Mouse (Mus musculus) forebrain, embryonic 12.5 days (tissue): ENCODE measurements at regions not wholly inside any gene's neighbourhood (a gene's known extent, or its start where the extent isn't known, plus 50 kb on each side); places are given as distances from the start of the nearest gene placed in this dataset.
A peak's percentile ranks its signal among the peaks of the same experiment; 100 is the strongest.

Experiments
- ATAC-seq: fragments of 200-750 bp; cut with Nextera tagmentation; 2 replicates; pipeline ENCODE4 v1.8.0; 2017; ENCODE audit warnings: moderate TSS enrichment; ENCODE audit not compliant: low FRiP score
- H3K27ac ChIP-seq: fragments of 300-500 bp; sonication (generic); 2 replicates; pipeline ENCODE4 v1.5.1; 2016; ENCODE audit warnings: mild to moderate bottlenecking
- H3K27me3 ChIP-seq: fragments of 300-500 bp; sonication (generic); 2 replicates; pipeline ENCODE4 v1.6.1; 2016; ENCODE audit warnings: mild to moderate bottlenecking
- H3K36me3 ChIP-seq: fragments of 300-500 bp; sonication (generic); replicated peaks from 2 replicates; pipeline ENCODE4 v1.6.1; 2016; ENCODE audit warnings: mild to moderate bottlenecking
- H3K4me1 ChIP-seq: fragments of 300-500 bp; sonication (generic); 2 replicates; pipeline ENCODE4 v1.6.1; 2016
- H3K4me2 ChIP-seq: fragments of 300-500 bp; sonication (generic); 2 replicates; pipeline ENCODE4 v1.6.1; 2016; ENCODE audit warnings: mild to moderate bottlenecking, moderate library complexity
- H3K4me3 ChIP-seq: fragments of 300-500 bp; sonication (generic); replicated peaks from 2 replicates; pipeline ENCODE4 v1.5.1; 2016; ENCODE audit warnings: mild to moderate bottlenecking
- H3K9ac ChIP-seq: fragments of 300-500 bp; sonication (generic); 2 replicates; pipeline ENCODE4 v1.6.1; 2016; ENCODE audit warnings: mild to moderate bottlenecking
- H3K9me3 ChIP-seq: fragments of 300-500 bp; sonication (generic); 2 replicates; pipeline ENCODE4 v1.6.1; 2016
- WGBS: fragments of 180-500 bp; shearing (Covaris S2); methylation state at CpG from one replicate; pipeline ENCODE4 v1.1.7; 2016; 5-methylcytosine and 5-hydroxymethylcytosine counted together

DNA sequence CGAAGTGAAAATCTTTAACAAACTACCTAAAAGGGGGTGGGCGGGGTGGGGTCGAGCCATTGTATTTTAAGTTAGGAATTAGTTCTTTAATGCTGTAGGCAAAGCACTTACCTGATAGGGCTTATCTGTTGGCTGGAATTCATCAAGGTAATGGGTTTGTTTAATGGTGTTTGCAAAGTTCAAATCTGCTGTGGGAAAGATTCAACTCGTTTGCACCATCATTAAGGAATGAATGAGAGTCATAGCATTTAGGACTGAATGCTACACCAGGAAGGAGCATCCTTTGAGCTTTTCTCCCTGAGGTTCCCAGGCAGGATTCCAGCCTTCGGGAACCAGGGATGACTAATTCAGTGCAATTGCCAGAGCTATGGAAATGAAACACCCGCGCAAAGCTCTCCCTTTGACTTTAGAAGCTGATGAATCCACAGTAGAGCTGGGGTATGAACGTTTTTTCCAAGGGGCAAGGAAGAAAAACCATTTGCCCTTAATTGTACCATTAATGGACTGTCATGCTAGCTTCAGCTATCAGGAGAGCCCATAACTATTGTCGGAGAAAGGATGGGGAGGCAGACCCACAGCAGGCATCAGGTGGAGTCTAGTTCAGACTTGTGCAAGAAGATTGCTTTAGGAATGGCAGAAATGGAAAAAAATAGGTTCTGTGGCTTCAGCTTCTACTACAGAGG, 57.3 kb upstream of the Cpm start:
- Histone ChIP-seq H3K27ac (no peak overlapping the region), H3K36me3 (no peaks in the 10 kb centered on the region), H3K9ac (peak overlapping the region; percentile 45; the same call in 1 of the 2 replicates), H3K9me3 (no peaks in the 10 kb centered on the region), H3K4me2 (peak overlapping the region; percentile 73), H3K27me3 (peaks cover 30% of the 10 kb centered on the region), H3K4me3 (peak overlapping the region; percentile 40), H3K4me1 (peaks cover 20% of the 10 kb centered on the region)
- WGBS, result 10% methylated on average over 9 of the region's 9 CpGs
- no peak for ATAC-seq

GRCm38 (mm10) chr10:117570971-117571861, 58.1 kb upstream of the Cpm start:
- H3K36me3 ChIP-seq, result no peaks in the 10 kb centered on the region
- H3K4me2 ChIP-seq, result peak overlapping the region; percentile 73
- under 1% methylated on average over 27 of the region's 27 CpGs for WGBS
- peaks cover 30% of the 10 kb centered on the region for H3K27me3 ChIP-seq
- peak overlapping the region; percentile 45 for H3K9ac ChIP-seq
- ATAC-seq, result no peak
- no peak overlapping the region for H3K27ac ChIP-seq
- peaks cover 20% of the 10 kb centered on the region for H3K4me1 ChIP-seq
- H3K4me3 ChIP-seq, result peak overlapping the region; percentile 40
- no peaks in the 10 kb centered on the region for H3K9me3 ChIP-seq

DNA sequence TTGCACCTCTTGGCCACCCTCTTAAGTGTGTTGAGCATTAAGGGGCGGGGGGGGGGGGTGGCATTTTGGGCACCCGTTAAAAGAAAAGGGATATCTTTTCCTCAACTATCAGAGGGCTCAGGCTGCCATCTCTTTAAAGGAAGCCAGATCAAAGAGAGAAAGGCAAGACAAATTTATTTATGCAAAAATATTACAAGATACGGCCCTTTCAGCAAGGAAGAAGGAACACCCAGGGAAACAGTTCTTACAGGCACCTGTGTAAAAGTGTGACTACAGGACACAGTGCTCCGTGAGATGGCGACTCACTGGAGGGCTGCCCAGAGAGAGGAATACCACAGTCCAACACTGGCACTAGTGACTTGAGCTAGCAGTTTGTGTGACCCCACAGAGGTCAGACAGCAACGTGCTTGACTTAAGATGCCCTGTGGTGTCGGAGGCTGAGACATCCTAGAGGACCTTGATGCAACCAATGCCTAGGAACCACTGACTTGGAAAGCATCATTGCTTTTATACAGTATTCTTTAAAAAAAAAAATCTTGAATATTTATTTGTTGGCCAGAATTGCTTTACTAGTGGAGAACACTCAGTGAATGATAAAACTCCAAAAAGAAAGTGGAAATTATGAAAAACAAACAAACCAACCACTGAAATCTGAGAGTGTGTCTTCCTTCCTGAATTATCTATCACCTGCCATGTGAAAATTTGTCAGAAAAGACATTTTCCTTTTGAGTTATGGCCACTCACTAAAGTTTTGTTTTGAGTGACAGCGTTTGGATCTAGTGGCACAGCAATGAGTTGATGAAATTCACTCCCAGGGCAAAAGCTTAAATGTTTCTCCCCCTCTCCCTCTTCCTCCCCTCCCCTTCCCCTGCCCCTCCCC, 59.0 kb upstream of the Cpm start:
- no peak for ATAC-seq
- peak overlapping the region; percentile 73 for H3K4me2 ChIP-seq
- H3K27me3 ChIP-seq, result peaks cover 30% of the 10 kb centered on the region
- H3K4me1 ChIP-seq, result peaks cover 20% of the 10 kb centered on the region
- H3K4me3 ChIP-seq, result peak overlapping the region; percentile 40; the same call in 1 of the 2 replicates
- 60% methylated on average over 8 of the region's 8 CpGs for WGBS
- no peaks in the 10 kb centered on the region for H3K36me3 ChIP-seq
- no peak overlapping the region for H3K27ac ChIP-seq
- H3K9me3 ChIP-seq, result no peaks in the 10 kb centered on the region
- H3K9ac ChIP-seq, result 0 out of 2 replicates have a peak overlapping the region, but pooled peaks have one; percentile 45

DNA sequence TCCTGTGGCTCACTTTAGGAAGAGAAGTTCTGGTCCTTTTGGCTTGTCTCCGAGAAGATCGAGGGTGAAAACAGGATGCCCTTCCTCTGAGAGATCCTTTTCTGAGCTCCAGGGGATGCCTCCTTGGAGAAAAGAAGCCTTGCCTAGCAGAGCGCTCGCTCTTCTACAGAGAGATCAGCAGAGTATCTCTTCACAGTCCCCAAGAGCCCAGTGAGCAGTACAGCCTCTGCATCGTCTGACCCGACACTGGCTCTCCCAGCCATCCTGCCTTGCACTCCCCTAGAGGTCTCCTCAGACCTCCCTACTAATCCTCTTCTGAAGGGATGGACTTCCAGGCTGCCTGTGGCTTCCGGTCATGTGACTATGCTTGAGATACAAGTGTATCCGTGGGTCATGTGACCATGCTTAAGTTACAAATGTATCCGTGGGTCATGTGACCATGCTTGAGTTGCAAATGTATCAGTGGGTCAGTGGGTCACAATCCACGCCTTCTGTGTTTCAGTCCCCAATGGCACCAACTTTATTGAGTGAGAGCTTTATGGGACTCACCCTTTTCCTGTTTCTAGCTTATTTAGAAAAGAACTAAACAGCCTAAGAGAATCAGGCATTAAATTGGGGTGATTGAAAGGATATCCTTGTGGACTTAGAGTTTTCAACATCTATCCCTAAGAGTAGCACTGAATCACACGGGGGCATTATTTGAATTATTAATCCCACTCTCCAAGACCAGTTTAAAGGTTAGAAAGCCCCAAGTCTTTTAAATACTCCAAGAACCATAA, 59.8 kb upstream of the Cpm start:
- H3K4me1 ChIP-seq, result peaks cover 20% of the 10 kb centered on the region
- H3K36me3 ChIP-seq, result no peaks in the 10 kb centered on the region
- peaks cover 30% of the 10 kb centered on the region for H3K27me3 ChIP-seq
- H3K9me3 ChIP-seq, result no peaks in the 10 kb centered on the region
- H3K27ac ChIP-seq, result no peak overlapping the region
- H3K4me3 ChIP-seq, result no peak overlapping the region
- 80% methylated on average over 11 of the region's 11 CpGs for WGBS
- no peak overlapping the region for H3K4me2 ChIP-seq
- no peak overlapping the region for H3K9ac ChIP-seq
- no peak for ATAC-seq

DNA sequence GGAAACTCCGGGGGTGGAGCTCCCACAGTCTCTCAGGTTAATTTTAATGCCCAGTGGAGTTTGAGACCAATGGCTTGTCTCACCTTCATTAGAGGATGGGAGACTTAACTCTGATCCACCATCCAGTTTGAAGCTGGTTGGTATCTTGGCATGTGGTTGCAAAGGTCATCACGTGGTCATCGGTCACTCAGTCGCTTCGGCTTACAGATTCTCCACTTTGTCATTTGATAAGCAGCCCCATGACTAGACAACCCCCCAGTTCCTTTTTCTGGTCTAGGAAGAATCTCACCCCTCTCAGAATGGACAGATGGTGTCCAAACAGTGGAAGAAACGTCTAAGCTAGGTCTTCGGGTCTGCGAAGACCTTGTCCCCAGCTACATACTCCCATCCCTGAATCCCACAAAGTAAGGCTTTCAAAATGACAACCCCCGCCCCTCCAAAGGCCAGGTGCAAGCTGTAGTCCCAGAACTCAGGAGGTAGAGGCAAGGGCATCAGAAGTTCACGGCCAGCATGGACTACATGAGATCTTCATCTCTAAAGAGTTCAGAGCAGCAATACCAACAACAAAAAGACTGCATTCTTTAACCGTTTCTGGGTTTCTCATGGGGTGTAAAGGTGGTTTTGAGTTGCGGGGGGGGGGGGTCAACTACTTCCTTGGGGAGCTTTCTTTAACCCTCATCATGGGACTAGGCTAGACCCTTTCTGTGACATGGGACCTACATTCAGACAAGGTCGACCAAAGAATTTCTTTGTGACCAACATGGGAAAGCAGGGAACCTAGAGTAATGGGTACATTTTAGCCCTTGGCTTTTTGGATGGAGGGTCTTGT, 60.6 kb upstream of the Cpm start:
- 94% methylated on average over 13 of the region's 13 CpGs for WGBS

DNA sequence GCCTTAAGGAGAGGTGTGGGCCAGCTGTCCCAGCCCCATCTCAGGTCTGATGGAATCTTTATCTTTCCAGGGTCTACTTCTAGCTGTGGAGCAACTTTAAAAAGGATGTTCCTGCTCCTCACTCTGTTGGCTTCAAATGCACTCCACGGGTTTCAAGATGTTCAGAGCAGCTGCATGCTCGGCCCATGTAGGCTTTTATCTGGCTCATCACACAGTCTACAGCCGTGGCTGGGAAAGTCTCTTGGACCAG, 61.2 kb upstream of the Cpm start:
- H3K27ac ChIP-seq, result no peak overlapping the region
- H3K4me3 ChIP-seq, result no peak overlapping the region
- H3K27me3 ChIP-seq, result peaks cover 29% of the 10 kb centered on the region
- 82% methylated on average over 3 of the region's 3 CpGs for WGBS
- no peaks in the 10 kb centered on the region for H3K9me3 ChIP-seq
- no peak overlapping the region for H3K9ac ChIP-seq
- no peaks in the 10 kb centered on the region for H3K36me3 ChIP-seq
- H3K4me1 ChIP-seq, result peaks cover 20% of the 10 kb centered on the region
- no peak overlapping the region for H3K4me2 ChIP-seq
- no peak for ATAC-seq

More for the DNA sequence above, 60.6 kb upstream of the Cpm start:
- ATAC-seq, result no peak
- Histone ChIP-seq H3K4me2 (no peak overlapping the region), H3K4me1 (peaks cover 20% of the 10 kb centered on the region), H3K9ac (no peak overlapping the region), H3K27me3 (peaks cover 30% of the 10 kb centered on the region), H3K36me3 (no peaks in the 10 kb centered on the region), H3K27ac (no peak overlapping the region), H3K9me3 (no peaks in the 10 kb centered on the region), H3K4me3 (no peak overlapping the region)

GRCm38 (mm10) chr10:117567379-117568137, 61.7 kb upstream of the Cpm start:
- no peak overlapping the region for H3K4me2 ChIP-seq
- H3K9ac ChIP-seq, result no peak overlapping the region
- 91% methylated on average over 8 of the region's 8 CpGs for WGBS
- ATAC-seq, result no peak
- no peak overlapping the region for H3K27ac ChIP-seq
- H3K9me3 ChIP-seq, result no peaks in the 10 kb centered on the region
- no peak overlapping the region for H3K4me3 ChIP-seq
- H3K36me3 ChIP-seq, result no peaks in the 10 kb centered on the region
- peaks cover 24% of the 10 kb centered on the region for H3K27me3 ChIP-seq
- peaks cover 20% of the 10 kb centered on the region for H3K4me1 ChIP-seq

DNA sequence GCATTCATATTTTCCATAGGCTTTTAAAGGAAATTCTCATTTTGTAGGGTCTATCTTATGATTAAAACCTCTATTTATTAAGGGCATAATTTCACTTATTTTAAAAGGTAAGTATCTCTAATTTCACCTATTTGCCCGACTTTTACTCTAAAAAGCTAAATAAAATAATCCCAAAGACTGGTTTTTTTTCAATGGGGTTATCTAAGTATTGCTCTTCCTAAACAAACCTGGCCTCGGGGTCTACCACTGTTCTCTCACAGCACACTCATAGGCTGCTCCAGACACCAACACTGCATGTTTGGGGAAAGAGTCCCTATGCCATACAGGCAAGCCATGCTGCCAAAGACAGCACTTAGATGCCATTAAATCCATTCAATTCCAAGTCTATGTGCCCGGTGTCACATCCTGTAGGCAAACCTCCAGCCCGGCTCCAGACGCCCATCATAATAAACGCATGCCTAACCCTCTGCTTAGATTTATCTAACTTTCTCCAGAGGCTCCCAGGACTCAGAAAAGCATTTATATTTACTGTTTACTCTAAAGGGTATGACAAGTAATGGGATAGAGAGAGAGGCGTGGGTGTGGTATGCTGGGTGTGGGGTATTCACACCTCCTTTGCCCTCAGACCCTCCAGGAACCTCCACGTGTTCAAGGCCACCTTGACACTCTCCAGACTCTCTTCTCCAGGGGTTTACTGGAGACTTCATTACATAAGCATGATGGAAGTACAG, 62.5 kb upstream of the Cpm start:
- 95% methylated on average over 8 of the region's 8 CpGs for WGBS
- Histone ChIP-seq H3K9me3 (no peaks in the 10 kb centered on the region), H3K36me3 (no peaks in the 10 kb centered on the region), H3K4me3 (no peak overlapping the region), H3K9ac (no peak overlapping the region), H3K27ac (no peak overlapping the region), H3K4me1 (peaks cover 12% of the 10 kb centered on the region), H3K4me2 (no peak overlapping the region), H3K27me3 (peaks cover 17% of the 10 kb centered on the region; the same call in 1 of the 2 replicates)
- ATAC-seq, result no peak

DNA sequence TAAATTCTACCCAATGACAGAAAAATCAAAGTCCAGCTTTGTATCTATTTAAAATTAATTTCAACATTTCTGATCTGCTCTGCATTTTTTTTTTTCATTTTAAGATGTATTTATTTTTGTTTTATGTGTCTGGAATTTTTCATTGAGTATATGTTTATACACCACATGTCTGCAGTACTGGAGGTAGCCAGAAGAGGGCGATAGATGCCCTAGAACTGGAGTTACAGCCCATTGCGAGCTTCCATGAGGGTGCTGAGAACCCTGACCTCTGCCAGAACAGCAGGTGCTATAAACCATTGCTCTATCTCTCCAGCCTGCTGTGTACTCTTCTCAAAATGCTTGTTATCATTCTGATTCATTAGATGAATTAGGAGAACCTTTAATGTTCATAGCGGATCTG, 63.1 kb upstream of the Cpm start:
- Histone ChIP-seq H3K27ac (no peak overlapping the region), H3K4me3 (no peak overlapping the region), H3K27me3 (peaks cover 12% of the 10 kb centered on the region; the same call in 1 of the 2 replicates), H3K36me3 (no peaks in the 10 kb centered on the region), H3K4me2 (no peak overlapping the region), H3K4me1 (peaks cover 6% of the 10 kb centered on the region), H3K9ac (no peak overlapping the region), H3K9me3 (no peaks in the 10 kb centered on the region)
- WGBS, result 86% methylated on average over 3 of the region's 3 CpGs
- no peak for ATAC-seq

GRCm38 (mm10) chr10:117565529-117566086, 63.7 kb upstream of the Cpm start:
- Histone ChIP-seq H3K4me3 (no peak overlapping the region), H3K4me2 (no peak overlapping the region), H3K4me1 (0 out of 2 replicates have a peak, but pooled peaks cover under 1% of the 10 kb centered on the region), H3K27me3 (peaks cover 6% of the 10 kb centered on the region; the same call in 1 of the 2 replicates), H3K36me3 (no peaks in the 10 kb centered on the region), H3K9ac (no peak overlapping the region), H3K9me3 (no peaks in the 10 kb centered on the region), H3K27ac (no peak overlapping the region)
- WGBS, result 95% methylated on average over 4 of the region's 4 CpGs
- no peak for ATAC-seq
